Mouse (Mus musculus): ENCODE measurements around the gene Rnf187.

DNA sequence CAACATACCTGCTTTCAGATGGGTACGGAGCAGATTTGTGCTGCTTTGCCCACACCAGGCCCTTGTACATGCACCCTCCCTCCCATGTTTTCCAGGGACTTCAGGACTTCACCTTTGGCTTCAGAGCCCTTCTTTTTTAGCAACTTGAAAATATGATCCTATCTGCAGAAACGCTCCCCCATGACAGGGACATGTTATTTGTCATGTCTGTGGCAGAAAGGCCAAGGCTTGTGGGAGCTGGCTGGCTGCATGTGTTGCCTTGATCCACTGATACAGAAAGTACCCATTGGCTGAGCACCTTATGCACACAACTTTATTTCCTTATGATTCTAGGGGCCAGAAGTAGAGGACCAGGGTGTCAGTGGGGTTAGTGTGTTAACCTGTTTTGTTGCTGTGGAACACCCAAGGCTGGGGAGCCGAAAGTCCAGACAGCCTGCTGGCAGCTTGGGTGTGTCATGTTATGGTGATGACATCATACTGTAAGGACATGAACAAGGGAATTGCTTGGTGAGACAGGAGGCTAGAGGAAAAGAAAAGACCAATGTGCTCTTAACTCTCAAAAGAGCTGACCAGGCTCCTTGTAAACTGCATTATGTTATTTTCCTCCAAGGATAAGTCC, 46.7 kb upstream of the Rnf187 start:
- TF ChIP-seq CTCF (IDR thresholded peaks at IDR 0.05; ENCODE audit: control insufficient read depth, insufficient read depth, low read length) (no peak), POLR2A (IDR thresholded peaks at IDR 0.05; ENCODE audit: borderline replicate concordance, control insufficient read depth, low read depth, low read length) (no peak)

All from bone marrow, adult 2 months (tissue).